Mouse (Mus musculus): ENCODE measurements around the gene Coq4. TPM values are rescaled to one million over a fixed set of nuclear protein-coding genes. Genes with fewer than 3 reads are reported as not detected.

Gene Coq4
- 52.0 and 58.2 TPM in 2 replicates for total RNA-seq (2014; rRNA removed)
- 32.5 and 35.8 TPM in 2 replicates for polyA plus RNA-seq (2015; fragmentation: Nextera tagmentation; extraction: Ambion mirVana)

GRCm38 (mm10) chr2:29787104-29787917 lies at the start of gene Coq4:
Coq4 (plus strand) TSS chr2:29787493.
- H3K4me3 ChIP-seq (ENCODE audit: low read length) = peak within 1 kb of the TSS; percentile 62
- H3K9ac ChIP-seq (replicated peaks; ENCODE audit: low read length) = peak within 1 kb of the TSS; percentile 64
- ATAC-seq (peak; percentile 91), DNase-seq (ENCODE audit: low spot score) (peak; percentile 96)
- H3K4me1 ChIP-seq (ENCODE audit: insufficient read depth, low read length) = no peaks in the 10 kb centered on the region
- WGBS = 2% methylated on average over 31 of the region's 31 CpGs
- no peak for TF ChIP-seq CTCF (IDR thresholded peaks at IDR 0.05; ENCODE audit: low read depth)
- H3K36me3 ChIP-seq (ENCODE audit: insufficient read depth, low read length) = peaks cover 42% of the 10 kb centered on the region
- H3K9me3 ChIP-seq (ENCODE audit: low read length) = no peaks in the 10 kb centered on the region
- H3K4me2 ChIP-seq (ENCODE audit: low read depth, low read length) = peak within 1 kb of the TSS; percentile 86
- peak within 1 kb of the TSS; percentile 75 for H3K27ac ChIP-seq
- no peaks in the 10 kb centered on the region for H3K27me3 ChIP-seq (ENCODE audit: insufficient read depth, low read length)

- no peak overlapping the region for H3K9ac ChIP-seq (replicated peaks; ENCODE audit: low read length)
- no peak for ATAC-seq
- TF ChIP-seq CTCF (IDR thresholded peaks at IDR 0.05; ENCODE audit: low read depth) = no peak
- peaks cover 48% of the 10 kb centered on the region for H3K36me3 ChIP-seq (ENCODE audit: insufficient read depth, low read length)
- 51% methylated on average over 4 of the region's 4 CpGs for WGBS
- H3K9me3 ChIP-seq (ENCODE audit: low read length) = no peaks in the 10 kb centered on the region
- H3K4me2 ChIP-seq (ENCODE audit: low read depth, low read length) = no peak overlapping the region
- H3K4me3 ChIP-seq (ENCODE audit: low read length) = no peak overlapping the region
- H3K4me1 ChIP-seq (ENCODE audit: insufficient read depth, low read length) = no peaks in the 10 kb centered on the region
- no peaks in the 10 kb centered on the region for H3K27me3 ChIP-seq (ENCODE audit: insufficient read depth, low read length)
- no peak for DNase-seq (ENCODE audit: low spot score)
- no peak overlapping the region for H3K27ac ChIP-seq
These were observed 48.5 kb upstream of the Coq4 start for GRCm38 (mm10) chr2:29738799-29739198.

- peaks cover 43% of the 10 kb centered on the region for H3K36me3 ChIP-seq (ENCODE audit: insufficient read depth, low read length)
- DNase-seq (ENCODE audit: low spot score) (peak; percentile 23), ATAC-seq (no peak)
- H3K27ac ChIP-seq = no peak overlapping the region
- 73% methylated on average over 5 of the region's 5 CpGs for WGBS
- H3K4me1 ChIP-seq (ENCODE audit: insufficient read depth, low read length) = no peaks in the 10 kb centered on the region
- peak; percentile 37 for TF ChIP-seq CTCF (IDR thresholded peaks at IDR 0.05; ENCODE audit: low read depth)
- H3K4me2 ChIP-seq (ENCODE audit: low read depth, low read length) = no peak overlapping the region
- no peaks in the 10 kb centered on the region for H3K9me3 ChIP-seq (ENCODE audit: low read length)
- H3K9ac ChIP-seq (replicated peaks; ENCODE audit: low read length) = no peak overlapping the region
- no peak overlapping the region for H3K4me3 ChIP-seq (ENCODE audit: low read length)
- H3K27me3 ChIP-seq (ENCODE audit: insufficient read depth, low read length) = no peaks in the 10 kb centered on the region
These were observed 47.9 kb upstream of the Coq4 start for GRCm38 (mm10) chr2:29739368-29739767.

- Histone ChIP-seq H3K4me2 (ENCODE audit: low read depth, low read length) (no peak overlapping the region), H3K9ac (replicated peaks; ENCODE audit: low read length) (no peak overlapping the region), H3K27ac (no peak overlapping the region), H3K9me3 (ENCODE audit: low read length) (no peaks in the 10 kb centered on the region), H3K27me3 (ENCODE audit: insufficient read depth, low read length) (no peaks in the 10 kb centered on the region), H3K36me3 (ENCODE audit: insufficient read depth, low read length) (peaks cover 31% of the 10 kb centered on the region), H3K4me1 (ENCODE audit: insufficient read depth, low read length) (no peaks in the 10 kb centered on the region), H3K4me3 (ENCODE audit: low read length) (no peak overlapping the region)
- no peak for TF ChIP-seq CTCF (IDR thresholded peaks at IDR 0.05; ENCODE audit: low read depth)
- 91% methylated on average over 6 of the region's 6 CpGs for WGBS
- DNase-seq (ENCODE audit: low spot score) (no peak), ATAC-seq (no peak)
These were observed 46.1 kb upstream of the Coq4 start for GRCm38 (mm10) chr2:29741207-29741606.

GRCm38 (mm10) chr2:29744256-29744655 lies 43.0 kb upstream of the Coq4 start:
- WGBS = 92% methylated on average over 6 of the region's 6 CpGs
- H3K9ac ChIP-seq (replicated peaks; ENCODE audit: low read length) = no peak overlapping the region
- no peaks in the 10 kb centered on the region for H3K9me3 ChIP-seq (ENCODE audit: low read length)
- no peak for TF ChIP-seq CTCF (IDR thresholded peaks at IDR 0.05; ENCODE audit: low read depth)
- no peak overlapping the region for H3K27ac ChIP-seq
- ATAC-seq (no peak), DNase-seq (ENCODE audit: low spot score) (no peak)
- peaks cover 3% of the 10 kb centered on the region; the same call in 1 of the 2 replicates for H3K4me1 ChIP-seq (ENCODE audit: insufficient read depth, low read length)
- H3K36me3 ChIP-seq (ENCODE audit: insufficient read depth, low read length) = 0 out of 2 replicates have a peak, but pooled peaks cover 7% of the 10 kb centered on the region
- H3K4me3 ChIP-seq (ENCODE audit: low read length) = no peak overlapping the region
- no peak overlapping the region for H3K4me2 ChIP-seq (ENCODE audit: low read depth, low read length)
- 0 out of 2 replicates have a peak, but pooled peaks cover 4% of the 10 kb centered on the region for H3K27me3 ChIP-seq (ENCODE audit: insufficient read depth, low read length)

- peak overlapping the region; percentile 38 for H3K4me3 ChIP-seq (ENCODE audit: low read length)
- WGBS = 4% methylated on average over 50 of the region's 50 CpGs
- H3K4me1 ChIP-seq (ENCODE audit: insufficient read depth, low read length) = peaks cover 3% of the 10 kb centered on the region; the same call in 1 of the 2 replicates
- peak overlapping the region; percentile 73 for H3K4me2 ChIP-seq (ENCODE audit: low read depth, low read length)
- DNase-seq (ENCODE audit: low spot score) (no peak), ATAC-seq (peak; percentile 25; the same call in 1 of the 2 replicates)
- no peak for TF ChIP-seq CTCF (IDR thresholded peaks at IDR 0.05; ENCODE audit: low read depth)
- peak overlapping the region; percentile 55 for H3K9ac ChIP-seq (replicated peaks; ENCODE audit: low read length)
- H3K36me3 ChIP-seq (ENCODE audit: insufficient read depth, low read length) = no peaks in the 10 kb centered on the region
- peaks cover 21% of the 10 kb centered on the region; the same call in 1 of the 2 replicates for H3K27me3 ChIP-seq (ENCODE audit: insufficient read depth, low read length)
- H3K27ac ChIP-seq = no peak overlapping the region
- no peaks in the 10 kb centered on the region for H3K9me3 ChIP-seq (ENCODE audit: low read length)
These were observed 40.0 kb upstream of the Coq4 start for GRCm38 (mm10) chr2:29747188-29747782.

All from hindbrain, postnatal 0 days (tissue).